Mouse (Mus musculus): ENCODE data around the gene Sgk1.

Gene Sgk1

DNA sequence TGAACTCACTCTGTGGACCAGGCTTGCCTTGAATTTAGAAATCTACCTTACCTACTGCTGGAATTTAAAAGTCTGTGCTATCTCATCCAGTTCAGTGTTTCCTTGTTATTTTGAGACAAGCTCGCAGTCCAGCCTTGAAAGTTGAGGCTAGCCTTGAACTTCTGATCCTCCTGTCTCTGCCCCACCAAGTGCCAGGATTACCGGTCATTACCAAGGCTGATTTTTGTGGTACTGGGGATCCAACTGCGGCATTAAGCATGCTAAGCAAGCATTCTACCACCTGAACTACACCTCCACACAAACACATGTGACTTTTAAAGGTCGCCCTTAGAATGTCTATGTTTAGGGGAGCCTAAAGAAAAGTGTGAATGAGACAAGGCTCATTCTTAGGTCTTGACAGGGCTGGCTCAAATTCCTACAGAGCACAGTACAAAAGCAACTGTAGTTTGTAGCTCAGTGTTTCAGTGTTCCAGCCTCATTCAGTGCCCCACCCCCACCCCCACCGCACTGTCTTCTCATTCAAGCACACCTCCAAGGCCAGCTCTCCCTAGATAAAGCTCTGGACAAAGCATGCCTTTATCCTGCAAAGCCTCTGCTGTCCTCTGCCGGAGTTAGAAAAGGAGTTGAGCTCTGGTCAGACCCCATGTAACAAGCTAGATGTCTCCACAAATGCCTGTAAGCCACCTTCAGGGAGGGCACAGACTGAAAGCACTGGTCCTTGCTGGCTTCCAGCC, 36.2 kb downstream of the Sgk1 start:
- no peak for DNase-seq (ENCODE audit: low spot score in 2 of 2)

GRCm38 (mm10) chr10:21918750-21919145, 36.8 kb downstream of the Sgk1 start:
- DNase-seq (ENCODE audit: low spot score in 2 of 2), result no peak

DNA sequence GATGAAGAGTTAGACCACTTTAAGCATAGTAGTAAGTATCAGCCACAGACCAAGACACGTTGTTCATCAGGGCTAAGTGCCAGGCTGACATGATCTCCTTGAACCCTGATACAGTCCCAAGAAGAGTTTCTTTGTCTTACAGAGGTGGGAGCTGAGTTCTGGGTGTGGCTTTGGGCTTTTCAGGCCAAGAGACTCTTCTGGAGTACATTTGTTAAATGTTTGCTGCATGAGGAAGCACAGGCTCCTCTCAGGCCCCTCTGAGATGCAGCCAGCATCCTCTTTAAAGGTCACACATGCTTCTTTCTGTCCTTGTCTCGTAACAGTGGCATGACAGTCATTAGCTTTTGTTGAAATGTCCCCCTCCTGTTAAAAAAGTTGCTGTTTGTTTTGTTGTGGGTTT, 38.6 kb downstream of the Sgk1 start:
- no peak for DNase-seq (ENCODE audit: low spot score in 2 of 2)

DNA sequence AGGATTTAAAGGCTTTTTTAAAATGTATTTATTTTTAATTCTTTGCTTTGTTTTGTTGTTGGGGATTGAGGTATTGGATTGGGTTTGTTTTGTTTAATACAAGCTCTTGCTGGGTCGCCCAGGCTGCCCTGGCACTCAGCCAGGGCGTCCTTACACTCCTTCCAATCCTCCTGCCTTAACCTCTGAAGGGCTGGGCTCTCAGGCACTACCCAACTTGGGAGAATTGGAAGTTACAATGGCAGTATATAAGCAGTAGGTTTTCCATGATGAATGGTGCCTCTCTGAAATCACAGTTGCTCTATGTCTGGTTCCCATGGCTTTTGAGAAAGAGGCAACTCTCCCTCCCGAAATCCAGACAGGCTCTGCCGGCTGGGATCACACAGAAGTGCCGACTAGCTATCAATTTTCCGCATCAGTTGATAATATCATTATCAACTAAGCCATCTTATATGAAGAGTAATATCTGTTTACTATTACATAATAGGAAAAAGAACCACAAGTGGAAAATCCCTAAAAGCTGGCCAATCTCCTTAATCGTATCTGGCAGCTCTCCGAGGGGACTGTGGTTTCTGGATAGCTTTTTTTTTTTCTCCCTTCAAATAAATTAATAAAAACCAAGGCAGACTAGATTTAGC, 40.8 kb downstream of the Sgk1 start:
- DNase-seq (ENCODE audit: low spot score in 2 of 2), result no peak

- DNase-seq (ENCODE audit: low spot score in 2 of 2), result no peak
These were observed 41.5 kb downstream of the Sgk1 start for GRCm38 (mm10) chr10:21923495-21923952.

GRCm38 (mm10) chr10:21924051-21924720, 42.2 kb downstream of the Sgk1 start:
- DNase-seq (ENCODE audit: low spot score in 2 of 2), result no peak

- DNase-seq (ENCODE audit: low spot score in 2 of 2), result no peak
These were observed 45.0 kb downstream of the Sgk1 start for GRCm38 (mm10) chr10:21926941-21927340.

GRCm38 (mm10) chr10:21930781-21931380, 48.9 kb downstream of the Sgk1 start:
- no peak for DNase-seq (ENCODE audit: low spot score in 2 of 2)

GRCm38 (mm10) chr10:21932791-21933190, 50.8 kb downstream of the Sgk1 start:
- DNase-seq (ENCODE audit: low spot score in 2 of 2), result no peak

DNA sequence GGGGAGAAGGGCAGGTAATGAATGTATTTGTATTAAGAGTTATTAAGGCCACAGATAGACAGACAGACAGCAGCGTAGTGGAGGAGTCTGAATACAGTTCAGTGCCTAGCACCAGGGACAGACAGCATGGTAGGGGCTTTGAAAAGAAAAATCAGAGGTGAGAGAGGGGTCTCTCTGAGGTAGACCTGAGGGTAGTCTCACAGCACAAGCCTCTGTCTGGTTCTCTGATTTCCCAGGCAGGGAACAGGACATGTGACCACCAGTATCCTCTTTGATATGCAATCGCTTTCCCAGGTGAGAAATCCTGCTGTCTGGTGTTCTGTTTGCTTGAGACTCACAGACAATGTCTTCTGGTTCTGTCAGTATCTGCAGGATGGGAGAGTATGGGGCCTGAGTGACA, 52.8 kb downstream of the Sgk1 start:
- no peak for DNase-seq (ENCODE audit: low spot score in 2 of 2)

GRCm38 (mm10) chr10:21936513-21937221, 54.7 kb downstream of the Sgk1 start:
- no peak for DNase-seq (ENCODE audit: low spot score in 2 of 2)

DNA sequence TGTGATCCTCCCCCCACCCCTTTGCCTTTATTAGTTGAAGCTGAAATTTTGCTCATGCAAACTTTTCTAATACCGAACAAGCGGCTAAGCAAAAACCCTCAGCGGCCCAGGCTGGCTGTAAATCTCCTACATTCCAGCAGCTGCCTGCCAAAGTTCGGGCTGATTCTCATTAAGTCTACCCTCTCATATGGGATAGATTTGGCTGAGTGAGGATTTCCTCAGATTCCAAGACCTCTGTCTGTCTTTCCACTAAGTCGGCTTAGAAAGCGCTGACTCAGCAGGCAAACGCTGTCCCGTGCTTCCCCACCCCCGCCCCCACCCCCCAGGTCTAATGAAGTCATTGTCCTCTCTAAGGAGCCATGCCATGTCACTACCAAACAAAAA, 55.2 kb downstream of the Sgk1 start:
- DNase-seq (ENCODE audit: low spot score in 2 of 2), result no peak

DNA sequence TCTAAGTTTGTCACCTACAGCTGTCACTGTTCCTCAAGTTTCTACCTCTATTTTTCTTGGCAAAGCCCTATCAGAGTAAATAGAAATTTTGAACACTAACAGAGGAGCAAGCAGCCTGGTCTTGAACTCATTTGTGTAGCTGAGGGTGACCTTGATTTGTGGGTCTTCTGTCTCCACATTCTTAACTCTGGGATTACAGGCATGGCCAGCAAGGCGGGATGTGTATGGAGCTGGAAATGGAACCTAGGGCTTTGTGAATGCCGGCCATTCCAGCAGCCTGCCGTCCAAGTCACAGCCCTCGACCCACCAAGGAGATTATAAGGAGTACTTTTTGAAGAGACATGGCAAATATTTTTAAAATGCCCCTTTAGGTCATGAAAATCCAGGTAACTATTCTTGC, 56.2 kb downstream of the Sgk1 start:
- DNase-seq (ENCODE audit: low spot score in 2 of 2), result no peak

DNA sequence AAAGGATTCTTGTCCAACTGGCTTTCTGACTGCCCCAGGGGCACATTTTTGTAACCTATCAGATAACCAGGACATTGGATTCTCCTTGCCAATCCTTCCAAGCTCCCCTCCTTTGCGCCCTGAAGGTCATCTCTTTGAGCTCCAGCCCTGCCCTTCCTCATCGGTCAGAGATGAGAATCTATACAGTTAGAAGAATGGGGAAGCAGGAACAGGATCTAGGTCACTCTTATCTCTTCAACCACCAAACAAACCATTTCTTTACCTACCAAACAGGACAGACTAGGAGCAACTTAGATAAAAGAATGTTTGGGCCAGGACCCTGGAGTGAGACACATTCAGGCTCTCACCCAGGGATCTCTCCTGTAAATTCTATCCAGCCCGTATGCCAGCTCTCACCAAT, 59.3 kb downstream of the Sgk1 start:
- DNase-seq (ENCODE audit: low spot score in 2 of 2), result no peak

GRCm38 (mm10) chr10:21943145-21943700, 61.2 kb downstream of the Sgk1 start:
- DNase-seq (ENCODE audit: low spot score in 2 of 2), result no peak

GRCm38 (mm10) chr10:21945195-21945594, 63.2 kb downstream of the Sgk1 start:
- DNase-seq (ENCODE audit: low spot score in 2 of 2), result no peak

DNA sequence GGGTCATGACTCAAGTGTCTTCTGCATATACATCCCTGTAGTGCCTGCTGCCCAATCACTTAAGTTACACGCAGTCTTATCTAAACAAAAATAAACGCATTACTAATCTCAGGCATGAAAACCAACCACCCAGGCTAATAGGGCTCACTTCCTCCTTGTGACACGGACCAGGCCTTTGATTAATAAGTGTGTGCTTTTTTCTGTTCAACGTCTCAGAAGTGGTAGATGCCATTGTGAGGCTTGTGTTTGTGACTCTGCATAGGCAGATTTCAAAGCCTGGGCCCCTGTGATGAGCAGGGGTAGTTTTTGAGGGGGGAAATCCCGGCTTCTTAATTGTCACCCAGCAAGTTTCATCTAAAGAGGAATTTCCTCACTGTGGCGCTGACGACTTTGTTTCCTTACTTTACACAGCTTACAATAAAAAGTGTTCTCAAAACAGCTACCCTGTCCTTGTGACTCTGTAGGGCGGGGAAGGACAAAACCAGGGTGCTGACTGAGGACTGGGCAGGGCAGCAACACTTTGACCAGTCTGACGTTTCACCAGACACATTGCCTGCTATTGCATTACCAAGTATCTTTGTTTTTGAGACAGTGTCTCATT, 64.9 kb downstream of the Sgk1 start:
- DNase-seq (ENCODE audit: low spot score in 2 of 2), result no peak

DNA sequence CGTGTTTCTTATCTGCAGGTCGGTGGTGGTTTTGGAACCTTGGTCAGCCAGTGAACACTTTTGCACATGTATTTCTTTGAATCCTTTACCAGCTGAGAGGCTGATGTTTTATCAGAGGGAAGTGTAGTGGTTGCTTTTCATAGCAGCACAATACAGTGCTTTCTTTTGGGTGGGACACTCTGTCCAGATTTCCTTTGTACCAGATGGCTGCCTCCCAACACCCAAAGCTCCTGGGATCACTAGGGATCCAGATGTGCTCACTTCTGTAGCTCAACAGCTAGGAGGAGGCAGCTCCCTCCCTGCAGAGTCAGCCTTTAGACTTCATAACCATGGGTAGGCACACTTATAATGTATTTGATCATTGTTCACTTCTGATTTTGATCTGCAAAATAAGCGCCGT, 70.5 kb downstream of the Sgk1 start:
- no peak for DNase-seq (ENCODE audit: low spot score in 2 of 2)

DNA sequence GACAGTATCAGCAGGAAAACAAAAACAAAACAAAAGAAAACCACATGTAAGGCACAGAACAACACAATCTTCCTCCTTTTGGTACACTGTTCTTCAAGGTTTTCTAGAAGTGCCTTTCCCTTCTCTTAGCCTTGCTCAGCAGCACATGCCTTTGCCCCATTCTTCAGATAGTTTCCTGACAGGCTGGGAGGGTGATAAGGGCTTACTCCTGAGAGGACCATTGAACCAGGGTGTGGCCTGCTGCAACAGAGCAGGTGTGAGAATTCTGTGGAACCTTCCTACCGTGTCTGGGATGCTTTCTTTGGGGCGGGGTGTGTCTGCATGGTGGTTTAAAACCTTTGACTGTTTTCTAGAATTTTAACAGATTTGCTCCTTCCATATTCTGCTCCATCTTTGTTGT, 79.1 kb downstream of the Sgk1 start:
- no peak for DNase-seq (ENCODE audit: low spot score in 2 of 2)

- DNase-seq (ENCODE audit: low spot score in 2 of 2), result no peak
These were observed 81.0 kb downstream of the Sgk1 start for GRCm38 (mm10) chr10:21963005-21963404.

DNA sequence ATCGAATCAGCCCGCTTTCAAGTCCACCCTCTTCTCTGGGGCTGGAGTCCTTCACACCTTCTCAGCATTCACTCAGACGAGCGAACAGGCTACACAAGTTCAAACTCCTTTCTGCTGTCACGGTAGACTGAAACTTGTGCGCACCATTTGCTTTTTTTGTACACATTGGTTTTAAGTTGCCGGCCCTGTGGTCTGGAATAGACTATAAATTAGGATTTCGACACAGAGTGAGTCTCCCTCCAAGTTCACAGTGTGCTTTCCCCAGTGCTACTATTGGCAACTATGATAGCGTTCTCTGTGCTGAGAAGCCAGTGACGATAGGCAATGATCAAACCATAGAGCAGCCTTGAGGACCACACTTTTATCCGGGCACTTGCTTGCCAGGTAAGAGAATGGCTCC, 91.7 kb downstream of the Sgk1 start:
- DNase-seq (ENCODE audit: low spot score in 2 of 2), result no peak

Measured in spleen, postnatal 14 days (tissue).